Mouse (Mus musculus) activated CD4-positive, CD25-positive, alpha-beta regulatory T cell, adult 4 months (primary cell): ENCODE measurements around the gene Asap2. TPM values are rescaled to one million over a fixed set of nuclear protein-coding genes. Genes with fewer than 3 reads are reported as not detected.

Experiments
- ATAC-seq: one replicate; pipeline ENCODE4 v1.8.0; 2017
- polyA plus RNA-seq, 2 experiments: library from polyadenylated mRNA; unstranded; fragments of 100-300 nt; shearing (Covaris generic); gene quantifications; one replicate each; pipeline ENCODE4 v1.2.1; 2017

The Asap2 gene
- polyA plus RNA-seq, 2 experiments from 2014 or later, result 1.1 TPM

- ATAC-seq, result no peak
Measured at GRCm38 (mm10) chr12:21265946-21266783, 275.9 kb downstream of the Asap2 start.

GRCm38 (mm10) chr12:21266784-21267098 is 276.5 kb downstream of the Asap2 start:
- ATAC-seq, result no peak

GRCm38 (mm10) chr12:21268083-21268616 is 277.9 kb downstream of the Asap2 start:
- no peak for ATAC-seq

GRCm38 (mm10) chr12:21274446-21274845 is 284.2 kb downstream of the Asap2 start:
- no peak for ATAC-seq

- no peak for ATAC-seq
Measured at GRCm38 (mm10) chr12:21277352-21277864, 287.1 kb downstream of the Asap2 start.

GRCm38 (mm10) chr12:21284761-21285441 is 294.6 kb downstream of the Asap2 start, which contains the start of gene Cpsf3:
Gene Cpsf3, plus strand, starts transcription at chr12:21285391.
- no peak for ATAC-seq

- peak; percentile 29 for ATAC-seq
Measured at GRCm38 (mm10) chr12:21285508-21286242, 295.4 kb downstream of the Asap2 start.

- peak; percentile 79 for ATAC-seq
Measured at GRCm38 (mm10) chr12:21286243-21286622, 296.0 kb downstream of the Asap2 start, which contains the start of gene Itgb1bp1. Gene Itgb1bp1, minus strand, starts transcription at chr12:21286284.

- ATAC-seq, result peak; percentile 60
Measured at GRCm38 (mm10) chr12:21286712-21287650, 296.7 kb downstream of the Asap2 start.

GRCm38 (mm10) chr12:21288716-21289395 is 298.6 kb downstream of the Asap2 start:
- ATAC-seq, result no peak

GRCm38 (mm10) chr12:21289651-21290050 is 299.4 kb downstream of the Asap2 start:
- no peak for ATAC-seq

- no peak for ATAC-seq
Measured at GRCm38 (mm10) chr12:21298856-21299255, 308.6 kb downstream of the Asap2 start.

- ATAC-seq, result no peak
Measured at GRCm38 (mm10) chr12:21301324-21301723, 311.1 kb downstream of the Asap2 start.

- ATAC-seq, result no peak
Measured at GRCm38 (mm10) chr12:21301932-21302331, 311.7 kb downstream of the Asap2 start.

- ATAC-seq, result no peak
Measured at GRCm38 (mm10) chr12:21302361-21302783, 312.1 kb downstream of the Asap2 start.

GRCm38 (mm10) chr12:21305741-21306140 is 315.5 kb downstream of the Asap2 start:
- no peak for ATAC-seq

GRCm38 (mm10) chr12:21306721-21307120 is 316.5 kb downstream of the Asap2 start:
- no peak for ATAC-seq

- ATAC-seq, result no peak
Measured at GRCm38 (mm10) chr12:21312201-21312600, 321.9 kb downstream of the Asap2 start.

- ATAC-seq, result peak; percentile 93
Measured at GRCm38 (mm10) chr12:21315923-21316868, 325.9 kb downstream of the Asap2 start, which contains the start of gene Iah1. Gene Iah1, plus strand, starts transcription at chr12:21316389.

- no peak for ATAC-seq
Measured at GRCm38 (mm10) chr12:21316869-21317265, 326.6 kb downstream of the Asap2 start.
